Mouse (Mus musculus) testis, adult 2 months (tissue): Measurements from ENCODE around the gene Atp6v1f.

Experiments used
- CTCF ChIP-seq: fragments of 200-500 bp; IDR thresholded peaks from 2 replicates; pipeline ENCODE4 v1.5.1; 2012; ENCODE audit warnings: low read depth, mild to moderate bottlenecking, inconsistent platforms, low read length, moderate library complexity; ENCODE audit not compliant: control insufficient read depth, insufficient read depth, insufficient replicate concordance
- POLR2A ChIP-seq: fragments of 200-500 bp; IDR thresholded peaks from 2 replicates; pipeline ENCODE4 v1.6.1; 2012; ENCODE audit warnings: low read depth, mild to moderate bottlenecking, inconsistent platforms, low read length, moderate library complexity; ENCODE audit not compliant: control insufficient read depth

GRCm38 (mm10) chr6:29445354-29445753 lies 22.2 kb upstream of the Atp6v1f start:
- no peak for TF ChIP-seq CTCF
- no peak for TF ChIP-seq POLR2A
